Mouse (Mus musculus) heart, adult 2 months (tissue): ENCODE data around the gene Clybl. TPM values are rescaled to one million over a fixed set of nuclear protein-coding genes. Genes with fewer than 3 reads are reported as not detected.

Source experiments
- DNase-seq, 2 experiments: peaks; one replicate each; pipeline ENCODE4 v3.0.0; 2021
- H3K27ac ChIP-seq: fragments of 200-600 bp; 2 replicates; pipeline ENCODE4 v1.8.1; 2022
- H3K27me3 ChIP-seq: fragments of 200-500 bp; 2 replicates; pipeline ENCODE4 v1.6.1; 2012; ENCODE audit warnings: mild to moderate bottlenecking, low read length, inconsistent platforms, mixed read lengths; ENCODE audit not compliant: control insufficient read depth, insufficient read depth
- H3K36me3 ChIP-seq: fragments of 200-500 bp; 2 replicates; pipeline ENCODE4 v1.6.1; 2012; ENCODE audit warnings: low read length, inconsistent platforms; ENCODE audit not compliant: control insufficient read depth, insufficient read depth
- H3K4me1 ChIP-seq: fragments of 200-500 bp; 2 replicates; pipeline ENCODE4 v1.6.1; 2011; ENCODE audit warnings: low read length; ENCODE audit not compliant: control insufficient read depth, insufficient read depth
- H3K4me3 ChIP-seq: fragments of 200-600 bp; 2 replicates; pipeline ENCODE4 v1.8.1; 2022
- H3K79me2 ChIP-seq: fragments of 200-500 bp; replicated peaks from 2 replicates; pipeline ENCODE4 v1.6.1; 2012; ENCODE audit warnings: mild to moderate bottlenecking, inconsistent platforms, low read length, moderate library complexity, mixed read lengths; ENCODE audit not compliant: control insufficient read depth, insufficient read depth
- H3K9ac ChIP-seq: fragments of 200-500 bp; 2 replicates; pipeline ENCODE4 v1.6.1; 2012; ENCODE audit warnings: low read depth, mild to moderate bottlenecking, control low read depth, inconsistent platforms, low read length, mixed read lengths
- CTCF ChIP-seq: fragments of 200-600 bp; IDR thresholded peaks from 2 replicates; pipeline ENCODE4 v1.8.1; 2022; ENCODE audit warnings: antibody characterized with exemption, mild to moderate bottlenecking, moderate library complexity
- EP300 ChIP-seq: fragments of 200-500 bp; IDR thresholded peaks from 2 replicates; pipeline ENCODE4 v1.6.1; 2011; ENCODE audit warnings: low read depth, low read length, control low read depth; ENCODE audit not compliant: insufficient read depth
- POLR2A ChIP-seq: fragments of 200-500 bp; IDR thresholded peaks from 2 replicates; pipeline ENCODE4 v1.6.1; 2011; ENCODE audit warnings: mild to moderate bottlenecking, low read depth, low read length, control low read depth; ENCODE audit not compliant: insufficient read depth
- WGBS: fragments of 180-500 bp; shearing (Covaris S2); methylation state at CpG from one replicate; pipeline ENCODE4 v1.1.7; 2018; 5-methylcytosine and 5-hydroxymethylcytosine counted together
- intact Hi-C: fragments of 180-260 bp; cut with DNase I; formaldehyde crosslinking; loops from one replicate; pipeline ENCODE4 v1.15.1; 2025
- polyA plus RNA-seq: library from polyadenylated mRNA; depleted of rRNA; stranded (reverse); fragments of >200 nt; gene quantifications from 2 replicates; pipeline ENCODE4 v1.2.3, GENCODE M21; 2012
- total RNA-seq, 2 experiments: library from RNA; stranded (reverse); gene quantifications; 2 replicates each; pipeline ENCODE4 v1.2.3; 2021

Gene Clybl
- total and polyA plus RNA-seq, 3 experiments = 50.3 to 131 (median 115) TPM

DNA sequence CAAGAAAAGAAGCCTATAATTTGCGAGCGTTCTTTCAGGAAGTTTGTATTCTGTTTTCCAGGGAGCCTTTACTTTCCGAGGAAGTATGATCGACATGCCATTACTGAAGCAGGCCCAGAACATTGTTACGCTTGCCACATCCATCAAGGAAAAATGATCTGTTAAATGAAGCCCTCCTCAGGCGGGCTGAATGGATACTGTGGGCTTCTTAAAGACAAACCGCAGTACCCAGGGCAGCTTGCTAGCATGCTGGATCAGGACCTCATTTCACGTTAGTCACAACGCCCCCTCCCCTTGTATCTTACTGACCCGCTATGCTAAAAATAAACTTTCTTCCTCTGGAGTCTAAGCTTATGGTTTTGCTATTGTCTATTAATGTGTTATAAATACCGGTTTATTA, 220.4 kb downstream of the Clybl start:
- 75% methylated on average over 11 of the region's 11 CpGs for WGBS
- H3K79me2 ChIP-seq = no peaks in the 10 kb centered on the region
- intact Hi-C loops = no loop called here
- peaks cover 4% of the 10 kb centered on the region for H3K27me3 ChIP-seq
- H3K4me1 ChIP-seq = no peaks in the 10 kb centered on the region
- H3K4me3 ChIP-seq = no peak overlapping the region
- DNase-seq = no peak
- H3K36me3 ChIP-seq = no peaks in the 10 kb centered on the region
- TF ChIP-seq POLR2A (no peak), CTCF (no peak), EP300 (no peak)
- no peak overlapping the region for H3K9ac ChIP-seq
- H3K27ac ChIP-seq = no peak overlapping the region

DNA sequence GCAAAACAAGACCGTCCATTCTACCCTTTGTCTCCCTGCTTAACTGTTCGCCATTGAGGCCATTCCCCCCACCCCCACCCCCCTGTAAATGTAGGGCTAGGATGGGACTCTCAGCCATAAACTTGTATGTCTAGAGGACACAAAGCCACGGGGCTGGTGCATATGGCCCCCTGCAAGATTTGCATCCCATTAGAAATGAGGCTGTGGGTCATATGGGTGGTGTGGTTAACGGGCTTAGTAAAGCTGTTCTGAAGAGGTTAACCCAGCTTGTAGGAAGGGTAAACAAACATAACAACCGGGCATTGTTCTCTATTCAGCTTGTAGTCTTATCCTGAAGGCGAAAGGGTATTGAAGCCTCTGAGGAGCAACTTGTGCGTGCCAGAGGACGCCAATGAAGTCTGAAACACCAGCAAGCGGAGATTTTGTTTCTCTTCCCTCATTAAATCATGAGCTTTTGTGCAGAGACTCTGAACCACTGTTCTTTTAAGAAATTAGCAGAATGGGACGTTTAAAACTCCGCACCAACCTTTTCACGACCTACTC, 221.3 kb downstream of the Clybl start:
- intact Hi-C loops = no loop called here
- TF ChIP-seq POLR2A = no peak
- no peak for TF ChIP-seq EP300
- TF ChIP-seq CTCF = no peak

GRCm38 (mm10) chr14:122403422-122403940, 222.0 kb downstream of the Clybl start:
- Histone ChIP-seq H3K4me1 (no peaks in the 10 kb centered on the region), H3K9ac (no peak overlapping the region), H3K4me3 (no peak overlapping the region), H3K27me3 (peaks cover 5% of the 10 kb centered on the region), H3K79me2 (no peaks in the 10 kb centered on the region), H3K27ac (no peak overlapping the region), H3K36me3 (no peaks in the 10 kb centered on the region)
- WGBS = 84% methylated on average over 3 of the region's 3 CpGs
- intact Hi-C loops = no loop called here
- TF ChIP-seq EP300 (no peak), POLR2A (no peak), CTCF (no peak)
- DNase-seq = no peak

More for the DNA sequence above, 221.3 kb downstream of the Clybl start:
- no peak overlapping the region for H3K9ac ChIP-seq
- 73% methylated on average over 12 of the region's 12 CpGs for WGBS
- no peak overlapping the region for H3K27ac ChIP-seq
- no peaks in the 10 kb centered on the region for H3K36me3 ChIP-seq
- no peaks in the 10 kb centered on the region for H3K4me1 ChIP-seq
- H3K79me2 ChIP-seq = no peaks in the 10 kb centered on the region
- no peak for DNase-seq
- H3K27me3 ChIP-seq = peaks cover 5% of the 10 kb centered on the region
- no peak overlapping the region for H3K4me3 ChIP-seq

DNA sequence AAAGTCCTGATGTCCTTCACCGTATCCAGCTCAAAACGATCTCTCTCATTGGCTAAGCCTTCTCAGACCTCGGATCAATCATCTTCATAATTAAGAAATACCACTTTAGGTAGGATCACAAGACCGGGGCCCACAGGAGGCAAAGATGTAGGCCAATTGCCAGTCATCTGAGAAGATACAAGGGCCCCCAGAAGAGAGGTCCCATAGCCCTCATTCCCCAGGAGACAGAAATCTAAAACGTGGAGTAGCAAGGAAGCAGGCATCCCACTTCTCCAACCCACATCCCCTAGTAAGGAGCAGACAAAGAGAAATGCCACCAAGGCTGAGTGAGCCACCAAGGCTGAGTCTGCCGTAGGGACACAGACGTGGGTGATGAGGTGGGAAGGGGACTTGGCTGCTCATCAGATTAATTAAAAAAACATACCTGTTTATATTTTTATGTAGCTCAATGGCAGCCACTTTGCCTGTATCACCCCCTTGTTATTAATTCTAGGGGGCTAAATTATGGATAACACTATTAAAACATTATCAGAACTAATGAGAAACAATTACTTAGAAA, 223.2 kb downstream of the Clybl start:
- Histone ChIP-seq H3K4me1 (no peaks in the 10 kb centered on the region), H3K27me3 (peaks cover 5% of the 10 kb centered on the region), H3K79me2 (no peaks in the 10 kb centered on the region), H3K4me3 (no peak overlapping the region), H3K36me3 (no peaks in the 10 kb centered on the region), H3K9ac (no peak overlapping the region), H3K27ac (no peak overlapping the region)
- 87% methylated on average over 7 of the region's 7 CpGs for WGBS
- DNase-seq = no peak
- TF ChIP-seq POLR2A (no peak), CTCF (no peak), EP300 (no peak)
- intact Hi-C loops = no loop called here

GRCm38 (mm10) chr14:122405236-122405635, 223.7 kb downstream of the Clybl start:
- H3K4me3 ChIP-seq = no peak overlapping the region
- no peaks in the 10 kb centered on the region for H3K79me2 ChIP-seq
- DNase-seq = no peak
- intact Hi-C loops = no loop called here
- H3K27ac ChIP-seq = no peak overlapping the region
- H3K27me3 ChIP-seq = peaks cover 5% of the 10 kb centered on the region
- 75% methylated on average over 12 of the region's 12 CpGs for WGBS
- TF ChIP-seq POLR2A (no peak), EP300 (no peak), CTCF (no peak)
- H3K36me3 ChIP-seq = no peaks in the 10 kb centered on the region
- no peaks in the 10 kb centered on the region for H3K4me1 ChIP-seq
- no peak overlapping the region for H3K9ac ChIP-seq

DNA sequence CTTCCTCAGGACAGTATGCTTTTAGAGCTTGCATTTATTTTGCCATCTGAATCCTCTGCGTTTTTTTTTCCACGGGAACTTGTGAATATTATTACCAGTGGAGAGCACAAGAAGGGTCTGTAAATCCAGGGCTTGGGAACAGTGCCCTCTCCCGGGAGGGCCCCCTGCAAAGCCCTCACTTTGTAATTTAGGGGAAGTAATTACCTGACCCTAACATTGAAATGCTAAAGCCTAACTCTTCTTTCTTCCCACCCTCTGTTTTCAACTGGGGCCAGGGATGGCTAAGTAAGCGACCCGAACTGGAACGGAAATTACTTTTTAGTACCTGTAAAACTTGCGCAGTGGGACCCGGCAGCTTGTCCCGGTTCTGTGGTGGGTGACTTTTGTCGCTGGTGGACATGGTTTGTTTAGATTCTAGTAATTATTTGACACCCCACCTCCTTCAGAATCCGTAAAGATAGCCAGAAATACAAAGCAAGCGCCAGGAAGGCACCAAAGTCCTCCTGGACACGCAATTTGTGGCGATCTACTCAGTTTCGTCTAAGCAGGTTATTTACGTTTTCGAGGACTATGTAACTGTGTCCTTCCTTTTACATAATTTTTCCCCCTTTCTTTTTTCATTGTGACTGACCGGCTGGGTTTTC, 224.5 kb downstream of the Clybl start:
- no peaks in the 10 kb centered on the region for H3K36me3 ChIP-seq
- H3K79me2 ChIP-seq = no peaks in the 10 kb centered on the region
- no peak for DNase-seq
- peaks cover 5% of the 10 kb centered on the region for H3K27me3 ChIP-seq
- intact Hi-C loops = no loop called here
- no peak overlapping the region for H3K4me3 ChIP-seq
- no peaks in the 10 kb centered on the region for H3K4me1 ChIP-seq
- H3K9ac ChIP-seq = no peak overlapping the region
- TF ChIP-seq EP300 (no peak), POLR2A (no peak), CTCF (no peak)
- H3K27ac ChIP-seq = no peak overlapping the region
- 6% methylated on average over 18 of the region's 18 CpGs for WGBS
